Mouse (Mus musculus) midbrain, embryonic 10.5 days (tissue): ENCODE measurements at regions not wholly inside any gene's neighbourhood (a gene's known extent, or its start where the extent isn't known, plus 50 kb on each side); places are given as distances from the start of the nearest gene placed in this dataset.

Experiments used
- DNase-seq: peaks from one replicate; pipeline ENCODE4 v3.0.0-alpha.2; 2017; ENCODE audit warnings: low spot score
- H3K27ac ChIP-seq: fragments of 300-500 bp; sonication (generic); replicated peaks from 2 replicates; pipeline ENCODE4 v1.5.1; 2016; ENCODE audit warnings: mild to moderate bottlenecking
- H3K27me3 ChIP-seq: fragments of 300-500 bp; sonication (generic); 2 replicates; pipeline ENCODE4 v1.6.1; 2016; ENCODE audit warnings: low read depth, mild to moderate bottlenecking; ENCODE audit not compliant: poor library complexity, severe bottlenecking
- H3K36me3 ChIP-seq: fragments of 300-500 bp; sonication (generic); 2 replicates; pipeline ENCODE4 v1.6.1; 2016; ENCODE audit warnings: mild to moderate bottlenecking, moderate library complexity
- H3K4me1 ChIP-seq: fragments of 300-500 bp; sonication (generic); 2 replicates; pipeline ENCODE4 v1.6.1; 2016
- H3K4me3 ChIP-seq: fragments of 300-500 bp; sonication (generic); 2 replicates; pipeline ENCODE4 v1.5.1; 2016; ENCODE audit warnings: mild to moderate bottlenecking, moderate library complexity
- H3K9me3 ChIP-seq: fragments of 300-500 bp; sonication (generic); replicated peaks from 2 replicates; pipeline ENCODE4 v1.6.1; 2016; ENCODE audit warnings: mild to moderate bottlenecking
- WGBS: fragments of 180-500 bp; shearing (Covaris S2); methylation state at CpG from one replicate; pipeline ENCODE4 v1.1.7; 2016; 5-methylcytosine and 5-hydroxymethylcytosine counted together

- H3K27ac ChIP-seq = no peak overlapping the region
- no peak overlapping the region for H3K4me3 ChIP-seq
- H3K9me3 ChIP-seq = no peaks in the 10 kb centered on the region
- H3K27me3 ChIP-seq = no peaks in the 10 kb centered on the region
- H3K36me3 ChIP-seq = no peaks in the 10 kb centered on the region
- no peak for DNase-seq
- 88% methylated on average over 4 of the region's 4 CpGs for WGBS
- no peaks in the 10 kb centered on the region; the same call in 1 of the 2 replicates for H3K4me1 ChIP-seq
Measured at GRCm38 (mm10) chr4:47697071-47697470, 222.6 kb downstream of the Sec61b start.

GRCm38 (mm10) chr4:47698514-47698913 lies 224.1 kb downstream of the Sec61b start:
- no peak overlapping the region for H3K27ac ChIP-seq

GRCm38 (mm10) chr4:47698926-47699325 lies 224.5 kb downstream of the Sec61b start:
- H3K9me3 ChIP-seq = no peaks in the 10 kb centered on the region
- no peaks in the 10 kb centered on the region for H3K27me3 ChIP-seq
- DNase-seq = no peak
- no peaks in the 10 kb centered on the region; the same call in 1 of the 2 replicates for H3K4me1 ChIP-seq
- WGBS = 65% methylated on average over 4 of the region's 4 CpGs
- H3K4me3 ChIP-seq = no peak overlapping the region
- no peak overlapping the region for H3K27ac ChIP-seq
- no peaks in the 10 kb centered on the region for H3K36me3 ChIP-seq

More at GRCm38 (mm10) chr4:47698514-47698913, 224.1 kb downstream of the Sec61b start:
- H3K9me3 ChIP-seq = no peaks in the 10 kb centered on the region
- H3K36me3 ChIP-seq = no peaks in the 10 kb centered on the region
- no peak overlapping the region for H3K4me3 ChIP-seq
- no peaks in the 10 kb centered on the region; the same call in 1 of the 2 replicates for H3K4me1 ChIP-seq
- H3K27me3 ChIP-seq = no peaks in the 10 kb centered on the region
- no peak for DNase-seq
- 72% methylated on average over 4 of the region's 4 CpGs for WGBS

- H3K4me1 ChIP-seq = no peaks in the 10 kb centered on the region; the same call in 1 of the 2 replicates
- 88% methylated on average over 2 of the region's 2 CpGs for whole genome bisulfite sequencing
Measured at GRCm38 (mm10) chr4:47703501-47703900, 229.0 kb downstream of the Sec61b start.

GRCm38 (mm10) chr4:47704607-47705006 lies 230.1 kb downstream of the Sec61b start:
- Histone ChIP-seq H3K36me3 (no peaks in the 10 kb centered on the region), H3K4me3 (no peak overlapping the region), H3K27me3 (no peaks in the 10 kb centered on the region), H3K9me3 (no peaks in the 10 kb centered on the region), H3K27ac (no peak overlapping the region), H3K4me1 (no peaks in the 10 kb centered on the region)
- WGBS = 74% methylated on average over 4 of the region's 4 CpGs
- DNase-seq = no peak

More at GRCm38 (mm10) chr4:47703501-47703900, 229.0 kb downstream of the Sec61b start:
- Histone ChIP-seq H3K4me3 (no peak overlapping the region), H3K9me3 (no peaks in the 10 kb centered on the region), H3K27ac (no peak overlapping the region), H3K36me3 (no peaks in the 10 kb centered on the region), H3K27me3 (no peaks in the 10 kb centered on the region)
- no peak for DNase-seq

GRCm38 (mm10) chr4:47707966-47708365 lies 233.5 kb downstream of the Sec61b start:
- H3K36me3 ChIP-seq = no peaks in the 10 kb centered on the region
- H3K27ac ChIP-seq = no peak overlapping the region
- no peaks in the 10 kb centered on the region for H3K4me1 ChIP-seq
- H3K27me3 ChIP-seq = no peaks in the 10 kb centered on the region
- H3K9me3 ChIP-seq = no peaks in the 10 kb centered on the region
- no peak for DNase-seq
- H3K4me3 ChIP-seq = no peak overlapping the region

GRCm38 (mm10) chr4:47713387-47713786 lies 238.9 kb downstream of the Sec61b start:
- Histone ChIP-seq H3K9me3 (no peaks in the 10 kb centered on the region), H3K4me1 (no peaks in the 10 kb centered on the region), H3K4me3 (no peak overlapping the region), H3K27me3 (no peaks in the 10 kb centered on the region), H3K27ac (no peak overlapping the region), H3K36me3 (no peaks in the 10 kb centered on the region)
- DNase-seq = no peak
- WGBS = 84% methylated on average over 7 of the region's 7 CpGs

- H3K4me3 ChIP-seq = peak overlapping the region; percentile 26
- WGBS = 3% methylated on average over 8 of the region's 8 CpGs
- peak; percentile 24 for DNase-seq
- peaks cover 16% of the 10 kb centered on the region for H3K27me3 ChIP-seq
- H3K9me3 ChIP-seq = peaks cover 6% of the 10 kb centered on the region; the same call in 1 of the 2 replicates
- no peak overlapping the region for H3K27ac ChIP-seq
- no peaks in the 10 kb centered on the region for H3K36me3 ChIP-seq
- peaks cover 21% of the 10 kb centered on the region for H3K4me1 ChIP-seq
Measured at GRCm38 (mm10) chr4:47724331-47725004, 250.0 kb downstream of the Sec61b start.

GRCm38 (mm10) chr4:47725005-47725340 lies 250.5 kb downstream of the Sec61b start:
- Histone ChIP-seq H3K27me3 (peaks cover 16% of the 10 kb centered on the region), H3K9me3 (peaks cover 5% of the 10 kb centered on the region; the same call in 1 of the 2 replicates), H3K27ac (no peak overlapping the region), H3K4me1 (peaks cover 21% of the 10 kb centered on the region), H3K4me3 (peak overlapping the region; percentile 26), H3K36me3 (no peaks in the 10 kb centered on the region)
- WGBS = 7% methylated on average over 3 of the region's 3 CpGs
- no peak for DNase-seq

- no peaks in the 10 kb centered on the region for H3K4me1 ChIP-seq
- WGBS = 85% methylated on average over 8 of the region's 8 CpGs
- H3K27ac ChIP-seq = no peak overlapping the region
- DNase-seq = no peak
- H3K9me3 ChIP-seq = no peaks in the 10 kb centered on the region
- H3K4me3 ChIP-seq = no peak overlapping the region
- H3K36me3 ChIP-seq = no peaks in the 10 kb centered on the region
- no peaks in the 10 kb centered on the region for H3K27me3 ChIP-seq
Measured at GRCm38 (mm10) chr4:47746498-47747190, 272.2 kb downstream of the Sec61b start.

- no peaks in the 10 kb centered on the region for H3K27me3 ChIP-seq
- WGBS = 61% methylated on average over 6 of the region's 6 CpGs
- peak; percentile 51 for DNase-seq
Measured at GRCm38 (mm10) chr4:47772230-47772920, 272.6 kb upstream of the Nr4a3 start.

GRCm38 (mm10) chr4:47774664-47775063 lies 270.3 kb upstream of the Nr4a3 start:
- DNase-seq = no peak
- WGBS = 95% methylated on average over 5 of the region's 5 CpGs
- no peaks in the 10 kb centered on the region for H3K9me3 ChIP-seq
- H3K27me3 ChIP-seq = no peaks in the 10 kb centered on the region
- H3K4me1 ChIP-seq = peaks cover 17% of the 10 kb centered on the region
- H3K27ac ChIP-seq = no peak overlapping the region
- no peaks in the 10 kb centered on the region for H3K36me3 ChIP-seq
- H3K4me3 ChIP-seq = no peak overlapping the region

More at GRCm38 (mm10) chr4:47772230-47772920, 272.6 kb upstream of the Nr4a3 start:
- Histone ChIP-seq H3K9me3 (no peaks in the 10 kb centered on the region), H3K36me3 (no peaks in the 10 kb centered on the region), H3K4me3 (no peak overlapping the region), H3K27ac (no peak overlapping the region; the same call in 1 of the 2 replicates), H3K4me1 (peaks cover 17% of the 10 kb centered on the region)

GRCm38 (mm10) chr4:47781039-47781438 lies 263.9 kb upstream of the Nr4a3 start:
- no peak overlapping the region for H3K4me3 ChIP-seq
- no peaks in the 10 kb centered on the region for H3K27me3 ChIP-seq
- no peaks in the 10 kb centered on the region for H3K4me1 ChIP-seq
- no peaks in the 10 kb centered on the region for H3K9me3 ChIP-seq
- no peak overlapping the region for H3K27ac ChIP-seq
- no peaks in the 10 kb centered on the region for H3K36me3 ChIP-seq
- DNase-seq = no peak
- 84% methylated on average over 4 of the region's 4 CpGs for WGBS
